Mouse (Mus musculus): Measurements from ENCODE around the gene Tle3. TPM values are rescaled to one million over a fixed set of nuclear protein-coding genes. Genes with fewer than 3 reads are reported as not detected.

The Tle3 gene
- polyA plus RNA-seq, 1 experiment from 2014 or later = 56.3 TPM

DNA sequence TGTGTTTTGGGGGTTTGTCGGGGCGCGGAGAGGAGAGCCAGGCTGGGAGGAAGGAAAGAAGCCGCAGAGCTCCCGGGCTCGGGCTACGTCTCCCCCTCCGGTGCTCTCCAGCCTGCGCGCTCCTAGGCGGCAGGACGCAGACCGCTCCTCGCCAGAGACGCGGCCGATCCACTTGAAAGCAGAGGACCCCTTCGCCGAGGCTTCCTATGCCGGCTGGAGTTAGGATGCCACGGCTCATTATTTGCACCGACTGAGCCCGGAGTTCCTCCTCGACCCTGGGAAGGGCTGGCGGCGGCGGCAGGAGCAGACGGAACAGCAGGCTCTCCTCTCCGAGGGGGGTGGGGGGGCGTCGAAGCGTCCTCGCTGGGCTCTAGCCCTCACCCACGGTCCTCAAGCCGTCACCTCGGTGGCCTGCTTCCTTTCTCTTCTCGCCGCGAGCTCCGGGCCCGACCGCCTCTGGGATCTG, 377 bp downstream of the Tle3 start:
- no peaks in the 10 kb centered on the region for H3K9me3 ChIP-seq (replicated peaks)
- peak overlapping the region; percentile 99 for H3K9ac ChIP-seq
- H3K4me1 ChIP-seq = peaks cover 62% of the 10 kb centered on the region
- peak overlapping the region; percentile 91 for H3K4me2 ChIP-seq (replicated peaks)
- peaks cover 6% of the 10 kb centered on the region for H3K27me3 ChIP-seq
- peak overlapping the region; percentile 94 for H3K4me3 ChIP-seq
- 0 out of 2 replicates have a peak, but pooled peaks cover 6% of the 10 kb centered on the region for H3K36me3 ChIP-seq
- WGBS = under 1% methylated on average over 36 of the region's 42 CpGs
- H3K27ac ChIP-seq = peak overlapping the region; percentile 95
- no peak; the same call in 1 of the 2 replicates for ATAC-seq (ENCODE audit: low FRiP score)

GRCm38 (mm10) chr9:61372976-61373633, 939 bp downstream of the Tle3 start:
- WGBS = 1% methylated on average over 61 of the region's 66 CpGs
- peaks cover under 1% of the 10 kb centered on the region; the same call in 1 of the 2 replicates for H3K27me3 ChIP-seq
- 0 out of 2 replicates have a peak, but pooled peaks cover 6% of the 10 kb centered on the region for H3K36me3 ChIP-seq
- peak overlapping the region; percentile 91 for H3K4me2 ChIP-seq (replicated peaks)
- peak overlapping the region; percentile 99 for H3K9ac ChIP-seq
- H3K9me3 ChIP-seq (replicated peaks) = no peaks in the 10 kb centered on the region
- peaks cover 62% of the 10 kb centered on the region for H3K4me1 ChIP-seq
- no peak for ATAC-seq (ENCODE audit: low FRiP score)
- H3K27ac ChIP-seq = peak overlapping the region; percentile 95
- peak overlapping the region; percentile 94 for H3K4me3 ChIP-seq

- ATAC-seq (ENCODE audit: low FRiP score) = no peak
- Histone ChIP-seq H3K9ac (peak overlapping the region; percentile 99), H3K4me3 (peak overlapping the region; percentile 94), H3K36me3 (peaks cover 9% of the 10 kb centered on the region), H3K9me3 (replicated peaks) (no peaks in the 10 kb centered on the region), H3K27me3 (no peaks in the 10 kb centered on the region), H3K4me2 (replicated peaks) (peak overlapping the region; percentile 91), H3K4me1 (peaks cover 64% of the 10 kb centered on the region), H3K27ac (peak overlapping the region; percentile 95)
- 0% methylated on average over 23 of the region's 23 CpGs for WGBS
Observed at GRCm38 (mm10) chr9:61373634-61373941, 1.4 kb downstream of the Tle3 start.

- ATAC-seq (ENCODE audit: low FRiP score) = no peak
- H3K4me1 ChIP-seq = peaks cover 64% of the 10 kb centered on the region
- H3K4me3 ChIP-seq = peak overlapping the region; percentile 94
- WGBS = under 1% methylated on average over 51 of the region's 51 CpGs
- H3K36me3 ChIP-seq = peaks cover 14% of the 10 kb centered on the region
- H3K27me3 ChIP-seq = no peaks in the 10 kb centered on the region
- peak overlapping the region; percentile 95 for H3K27ac ChIP-seq
- peak overlapping the region; percentile 99 for H3K9ac ChIP-seq
- H3K4me2 ChIP-seq (replicated peaks) = peak overlapping the region; percentile 91
- no peaks in the 10 kb centered on the region for H3K9me3 ChIP-seq (replicated peaks)
Observed at GRCm38 (mm10) chr9:61373942-61374900, 2.1 kb downstream of the Tle3 start.

DNA sequence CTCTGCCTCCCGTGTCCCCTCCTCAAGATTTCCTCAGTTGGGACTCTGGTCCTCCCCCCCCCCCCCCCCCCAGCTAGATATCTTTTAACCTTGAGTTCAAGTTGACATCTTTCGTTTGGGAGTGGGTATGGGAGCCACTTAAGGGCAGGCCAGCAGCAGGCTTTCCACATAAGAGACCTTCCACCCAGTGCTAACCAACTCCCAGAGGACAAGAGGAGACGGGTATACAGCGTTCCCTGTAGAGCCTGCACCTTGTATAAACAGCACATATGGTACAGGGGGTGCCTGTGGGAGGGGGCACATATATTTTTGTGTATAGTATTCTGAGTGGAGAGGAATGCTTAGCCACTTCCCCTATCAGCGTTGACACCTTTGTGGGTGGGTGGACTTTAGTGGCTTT, 2.8 kb downstream of the Tle3 start:
- Histone ChIP-seq H3K4me2 (replicated peaks) (peak overlapping the region; percentile 91), H3K9me3 (replicated peaks) (no peaks in the 10 kb centered on the region), H3K4me1 (peaks cover 64% of the 10 kb centered on the region), H3K36me3 (peaks cover 14% of the 10 kb centered on the region), H3K9ac (peak overlapping the region; percentile 99), H3K4me3 (peak overlapping the region; percentile 94), H3K27me3 (no peaks in the 10 kb centered on the region), H3K27ac (no peak overlapping the region)
- 9% methylated on average over 5 of the region's 5 CpGs for WGBS
- no peak for ATAC-seq (ENCODE audit: low FRiP score)

- Histone ChIP-seq H3K36me3 (peaks cover 14% of the 10 kb centered on the region), H3K4me2 (replicated peaks) (peak overlapping the region; percentile 91), H3K9ac (peak overlapping the region; percentile 44; the same call in 1 of the 2 replicates), H3K4me1 (peaks cover 73% of the 10 kb centered on the region), H3K27me3 (no peaks in the 10 kb centered on the region), H3K4me3 (peak overlapping the region; percentile 24), H3K27ac (peak overlapping the region; percentile 85; the same call in 1 of the 2 replicates), H3K9me3 (replicated peaks) (no peaks in the 10 kb centered on the region)
- 44% methylated on average over 11 of the region's 11 CpGs for WGBS
- ATAC-seq (ENCODE audit: low FRiP score) = no peak
Observed at GRCm38 (mm10) chr9:61375802-61376561, 3.8 kb downstream of the Tle3 start.

GRCm38 (mm10) chr9:61376650-61377049, 4.5 kb downstream of the Tle3 start:
- WGBS = 49% methylated on average over 3 of the region's 3 CpGs
- no peak for ATAC-seq (ENCODE audit: low FRiP score)
- H3K4me1 ChIP-seq = peaks cover 73% of the 10 kb centered on the region
- H3K4me3 ChIP-seq = peak overlapping the region; percentile 24
- peak overlapping the region; percentile 85 for H3K27ac ChIP-seq
- no peaks in the 10 kb centered on the region for H3K9me3 ChIP-seq (replicated peaks)
- peaks cover 15% of the 10 kb centered on the region for H3K36me3 ChIP-seq
- H3K9ac ChIP-seq = peak overlapping the region; percentile 44
- peak overlapping the region; percentile 91 for H3K4me2 ChIP-seq (replicated peaks)
- H3K27me3 ChIP-seq = no peaks in the 10 kb centered on the region

DNA sequence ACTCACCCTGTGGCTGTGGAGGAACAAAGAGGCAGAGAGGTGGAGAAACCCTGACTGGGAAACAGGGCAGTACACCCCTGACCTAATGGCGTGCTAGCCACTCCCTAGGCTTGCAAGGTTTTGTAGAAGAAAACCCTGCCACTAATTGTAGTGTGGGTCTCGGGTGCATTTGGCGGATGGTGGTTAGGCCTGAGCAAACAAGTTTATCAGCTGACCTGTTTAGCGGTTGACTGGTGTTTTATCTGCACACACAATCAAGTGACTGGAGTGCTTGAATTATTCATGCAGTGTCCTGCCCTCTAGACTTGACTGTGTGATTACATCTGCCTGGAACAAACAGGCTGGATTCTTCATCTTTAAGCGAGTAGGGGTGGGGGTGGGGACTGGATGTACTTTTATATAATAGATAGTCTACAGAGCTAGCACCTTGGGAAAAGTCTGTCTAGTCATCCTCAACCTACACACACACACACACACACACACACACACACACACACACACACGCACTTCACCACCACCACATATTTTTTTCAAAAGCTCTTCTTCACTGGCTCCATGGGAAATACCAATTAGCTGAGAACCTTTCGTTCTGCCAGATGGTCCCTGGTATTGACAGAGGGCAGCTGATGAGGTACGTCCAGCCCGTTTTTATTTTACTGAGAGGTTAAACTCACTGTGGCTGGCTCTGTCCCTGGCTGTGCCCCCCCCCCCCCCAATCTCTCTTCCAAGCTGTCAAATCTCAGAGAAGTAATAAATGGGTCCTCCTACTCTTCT, 5.7 kb downstream of the Tle3 start:
- Histone ChIP-seq H3K9me3 (replicated peaks) (no peaks in the 10 kb centered on the region), H3K27me3 (no peaks in the 10 kb centered on the region), H3K9ac (peak overlapping the region; percentile 44), H3K27ac (peak overlapping the region; percentile 85), H3K4me2 (replicated peaks) (peak overlapping the region; percentile 91), H3K4me3 (peak overlapping the region; percentile 24), H3K36me3 (peaks cover 27% of the 10 kb centered on the region), H3K4me1 (peaks cover 84% of the 10 kb centered on the region)
- ATAC-seq (ENCODE audit: low FRiP score) = peak; percentile 52
- WGBS = 10% methylated on average over 9 of the region's 9 CpGs

DNA sequence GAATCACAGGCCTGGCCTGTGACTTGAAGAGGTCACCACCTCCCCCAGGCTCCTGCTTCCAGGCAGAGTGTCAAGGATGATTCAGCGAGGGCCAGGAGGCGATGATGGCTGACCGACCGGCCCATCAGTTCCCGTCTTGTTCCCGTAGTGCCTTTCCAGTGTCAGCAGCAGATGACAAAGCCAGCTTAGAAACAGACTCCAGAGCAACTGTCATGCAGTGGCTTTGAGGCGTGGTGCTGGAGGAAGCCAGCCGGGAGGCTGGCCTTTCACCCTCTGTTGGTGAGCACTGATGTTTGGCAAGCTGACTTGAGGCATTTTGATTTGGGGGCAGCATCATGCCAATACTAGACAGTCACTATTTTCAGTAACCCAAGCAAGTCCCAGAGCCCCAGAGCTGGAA, 6.3 kb downstream of the Tle3 start:
- ATAC-seq (ENCODE audit: low FRiP score) = no peak
- Histone ChIP-seq H3K27ac (peak overlapping the region; percentile 85), H3K27me3 (no peaks in the 10 kb centered on the region), H3K9me3 (replicated peaks) (no peaks in the 10 kb centered on the region), H3K4me3 (peak overlapping the region; percentile 24; the same call in 1 of the 2 replicates), H3K9ac (peak overlapping the region; percentile 41; the same call in 1 of the 2 replicates), H3K4me2 (replicated peaks) (peak overlapping the region; percentile 91), H3K36me3 (peaks cover 28% of the 10 kb centered on the region), H3K4me1 (peaks cover 90% of the 10 kb centered on the region)
- 12% methylated on average over 8 of the region's 8 CpGs for WGBS

- H3K9ac ChIP-seq = peak overlapping the region; percentile 41; the same call in 1 of the 2 replicates
Observed at GRCm38 (mm10) chr9:61379016-61379634, 7.0 kb downstream of the Tle3 start.

More at GRCm38 (mm10) chr9:61379016-61379634, 7.0 kb downstream of the Tle3 start:
- 68% methylated on average over 11 of the region's 11 CpGs for WGBS
- Histone ChIP-seq H3K36me3 (peaks cover 28% of the 10 kb centered on the region), H3K4me1 (peaks cover 96% of the 10 kb centered on the region), H3K9me3 (replicated peaks) (no peaks in the 10 kb centered on the region), H3K27me3 (no peaks in the 10 kb centered on the region), H3K4me3 (no peak overlapping the region), H3K27ac (peak overlapping the region; percentile 85; the same call in 1 of the 2 replicates), H3K4me2 (replicated peaks) (peak overlapping the region; percentile 91)
- no peak for ATAC-seq (ENCODE audit: low FRiP score)
